Mouse (Mus musculus): ENCODE measurements around the gene Arhgef3. TPM values are rescaled to one million over a fixed set of nuclear protein-coding genes. Genes with fewer than 3 reads are reported as not detected.

The Arhgef3 gene
- polyA plus RNA-seq, 1 experiment: 17.0 TPM

GRCm38 (mm10) chr14:27105731-27106457 is 8.8 kb upstream of the Arhgef3 start:
- WGBS: 93% methylated on average over 12 of the region's 12 CpGs
- no peak for DNase-seq
- TF ChIP-seq POLR2A (IDR thresholded peaks at IDR 0.05; ENCODE audit: control insufficient read depth, extremely low read depth, insufficient read depth, low read length, poor library complexity) (no peak), CTCF (IDR thresholded peaks at IDR 0.05; ENCODE audit: borderline replicate concordance, control insufficient read depth, extremely low read depth, insufficient read depth, low read length, poor library complexity) (no peak)

DNA sequence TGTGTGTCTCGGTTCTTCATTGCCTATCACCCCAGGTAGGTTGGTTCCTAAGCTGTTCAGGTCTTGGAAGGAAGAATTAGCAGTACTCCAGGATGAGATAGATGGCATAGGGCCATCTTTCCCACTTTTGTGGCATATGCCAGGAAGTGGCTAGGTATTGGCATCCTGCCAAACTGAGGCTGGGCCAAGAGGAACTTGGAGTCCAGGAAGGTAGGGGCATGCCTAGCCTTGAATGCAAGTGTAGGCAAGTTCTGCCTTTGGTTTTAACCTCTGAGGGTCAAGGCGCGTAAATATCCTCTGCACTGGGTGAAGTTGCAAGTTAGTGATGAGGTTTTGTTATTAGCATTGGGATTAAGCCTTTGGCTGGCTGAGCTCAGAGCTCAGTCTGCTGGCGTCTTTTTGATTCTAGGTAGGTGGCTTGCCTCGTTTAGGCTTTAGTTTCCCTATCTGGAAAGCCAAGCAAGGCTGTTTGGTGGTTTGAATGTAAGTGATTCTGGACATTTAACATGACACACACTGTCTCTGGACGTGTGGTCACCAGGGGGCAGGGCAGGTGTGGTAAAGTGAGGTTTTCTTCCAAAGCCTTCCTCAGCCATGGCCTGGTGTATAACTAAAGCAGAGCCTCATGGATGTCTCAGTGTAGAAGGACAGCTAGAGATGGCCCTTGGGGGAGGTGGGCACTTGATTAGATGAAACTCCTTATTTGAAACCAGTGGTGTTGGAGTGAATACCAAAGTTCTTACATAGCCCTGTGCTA is 5.8 kb upstream of the Arhgef3 start:
- no peak for DNase-seq
- Histone ChIP-seq H3K27me3 (ENCODE audit: control insufficient read depth, insufficient read depth, low read length) (no peaks in the 10 kb centered on the region), H3K4me3 (ENCODE audit: control insufficient read depth, insufficient read depth, low read length) (no peak overlapping the region), H3K36me3 (ENCODE audit: control insufficient read depth, insufficient read depth, low read length) (no peaks in the 10 kb centered on the region), H3K4me1 (replicated peaks; ENCODE audit: control insufficient read depth, insufficient read depth, low read length) (no peaks in the 10 kb centered on the region), H3K27ac (ENCODE audit: control insufficient read depth, insufficient read depth, low read length) (no peak overlapping the region)
- no peak for TF ChIP-seq POLR2A (IDR thresholded peaks at IDR 0.05; ENCODE audit: control insufficient read depth, extremely low read depth, insufficient read depth, low read length, poor library complexity)
- TF ChIP-seq CTCF (IDR thresholded peaks at IDR 0.05; ENCODE audit: borderline replicate concordance, control insufficient read depth, extremely low read depth, insufficient read depth, low read length, poor library complexity): no peak
- WGBS: 63% methylated on average over 6 of the region's 6 CpGs

More at GRCm38 (mm10) chr14:27105731-27106457, 8.8 kb upstream of the Arhgef3 start:
- no peaks in the 10 kb centered on the region for H3K4me1 ChIP-seq (replicated peaks; ENCODE audit: control insufficient read depth, insufficient read depth, low read length)
- no peak overlapping the region for H3K4me3 ChIP-seq (ENCODE audit: control insufficient read depth, insufficient read depth, low read length)
- H3K27ac ChIP-seq (ENCODE audit: control insufficient read depth, insufficient read depth, low read length): no peak overlapping the region
- no peaks in the 10 kb centered on the region for H3K27me3 ChIP-seq (ENCODE audit: control insufficient read depth, insufficient read depth, low read length)
- no peaks in the 10 kb centered on the region for H3K36me3 ChIP-seq (ENCODE audit: control insufficient read depth, insufficient read depth, low read length)

- WGBS: 37% methylated on average over 11 of the region's 11 CpGs
- TF ChIP-seq CTCF (IDR thresholded peaks at IDR 0.05; ENCODE audit: borderline replicate concordance, control insufficient read depth, extremely low read depth, insufficient read depth, low read length, poor library complexity): no peak
- no peak for TF ChIP-seq POLR2A (IDR thresholded peaks at IDR 0.05; ENCODE audit: control insufficient read depth, extremely low read depth, insufficient read depth, low read length, poor library complexity)
- Histone ChIP-seq H3K4me3 (ENCODE audit: control insufficient read depth, insufficient read depth, low read length) (peak overlapping the region; percentile 56), H3K36me3 (ENCODE audit: control insufficient read depth, insufficient read depth, low read length) (no peaks in the 10 kb centered on the region), H3K27ac (ENCODE audit: control insufficient read depth, insufficient read depth, low read length) (no peak overlapping the region), H3K4me1 (replicated peaks; ENCODE audit: control insufficient read depth, insufficient read depth, low read length) (peaks cover 10% of the 10 kb centered on the region), H3K27me3 (ENCODE audit: control insufficient read depth, insufficient read depth, low read length) (no peaks in the 10 kb centered on the region; the same call in 1 of the 2 replicates)
- DNase-seq: no peak
These were observed 569 bp downstream of the Arhgef3 start for GRCm38 (mm10) chr14:27115275-27115660.

DNA sequence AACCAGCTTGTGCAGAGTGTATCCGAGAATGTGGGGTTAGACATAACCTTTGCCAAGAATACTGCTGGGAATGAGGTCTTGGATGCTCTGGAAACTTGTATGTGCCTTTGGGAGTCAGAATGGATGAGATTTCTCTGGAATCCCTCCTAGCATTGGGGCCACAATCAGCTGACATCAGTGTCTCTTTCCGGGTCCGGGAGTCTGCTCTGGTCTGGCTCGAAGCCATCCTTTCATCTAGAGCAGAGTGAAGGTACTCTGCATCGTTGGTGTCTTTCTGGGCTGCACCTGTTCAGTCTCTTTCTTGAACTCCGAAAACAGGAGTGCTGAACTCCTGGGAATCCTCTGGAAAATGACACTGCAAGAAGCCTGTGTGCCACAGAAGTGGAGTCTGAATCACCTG is 1.3 kb downstream of the Arhgef3 start:
- H3K4me3 ChIP-seq (ENCODE audit: control insufficient read depth, insufficient read depth, low read length): no peak overlapping the region
- no peak overlapping the region for H3K27ac ChIP-seq (ENCODE audit: control insufficient read depth, insufficient read depth, low read length)
- no peaks in the 10 kb centered on the region; the same call in 1 of the 2 replicates for H3K27me3 ChIP-seq (ENCODE audit: control insufficient read depth, insufficient read depth, low read length)
- WGBS: 73% methylated on average over 6 of the region's 6 CpGs
- DNase-seq: no peak
- H3K4me1 ChIP-seq (replicated peaks; ENCODE audit: control insufficient read depth, insufficient read depth, low read length): peaks cover 10% of the 10 kb centered on the region
- no peaks in the 10 kb centered on the region for H3K36me3 ChIP-seq (ENCODE audit: control insufficient read depth, insufficient read depth, low read length)
- no peak for TF ChIP-seq POLR2A (IDR thresholded peaks at IDR 0.05; ENCODE audit: control insufficient read depth, extremely low read depth, insufficient read depth, low read length, poor library complexity)
- no peak for TF ChIP-seq CTCF (IDR thresholded peaks at IDR 0.05; ENCODE audit: borderline replicate concordance, control insufficient read depth, extremely low read depth, insufficient read depth, low read length, poor library complexity)

DNA sequence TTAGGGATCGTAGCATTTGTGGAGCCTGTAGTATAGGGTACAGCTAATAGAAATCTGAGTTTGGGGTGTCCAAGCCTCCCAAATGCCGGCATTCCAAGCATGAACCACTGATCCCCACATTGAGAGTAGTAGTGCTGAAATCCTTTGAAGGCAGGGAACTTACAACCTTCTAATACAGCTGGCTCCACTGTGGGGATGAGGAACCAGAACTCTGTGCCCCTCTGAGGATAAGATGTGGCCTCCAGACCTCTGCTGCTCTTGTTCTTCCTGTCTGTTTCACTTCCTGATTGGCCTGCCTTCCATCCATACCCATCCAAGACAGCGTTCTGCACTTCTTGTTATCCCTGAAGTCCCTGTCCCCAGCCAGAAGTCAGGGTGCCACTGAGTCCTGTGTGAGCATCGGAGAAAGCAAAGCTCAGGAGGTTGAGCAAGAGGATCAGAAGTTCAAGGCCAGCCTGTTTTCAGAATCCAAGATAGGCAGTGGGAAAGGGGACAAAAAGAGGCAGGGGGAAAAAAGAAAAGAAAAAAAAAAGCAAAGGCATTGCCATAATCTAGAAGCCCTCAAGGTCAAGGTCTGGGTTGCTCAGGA is 2.0 kb downstream of the Arhgef3 start:
- H3K27me3 ChIP-seq (ENCODE audit: control insufficient read depth, insufficient read depth, low read length): no peaks in the 10 kb centered on the region; the same call in 1 of the 2 replicates
- WGBS: 77% methylated on average over 4 of the region's 4 CpGs

DNA sequence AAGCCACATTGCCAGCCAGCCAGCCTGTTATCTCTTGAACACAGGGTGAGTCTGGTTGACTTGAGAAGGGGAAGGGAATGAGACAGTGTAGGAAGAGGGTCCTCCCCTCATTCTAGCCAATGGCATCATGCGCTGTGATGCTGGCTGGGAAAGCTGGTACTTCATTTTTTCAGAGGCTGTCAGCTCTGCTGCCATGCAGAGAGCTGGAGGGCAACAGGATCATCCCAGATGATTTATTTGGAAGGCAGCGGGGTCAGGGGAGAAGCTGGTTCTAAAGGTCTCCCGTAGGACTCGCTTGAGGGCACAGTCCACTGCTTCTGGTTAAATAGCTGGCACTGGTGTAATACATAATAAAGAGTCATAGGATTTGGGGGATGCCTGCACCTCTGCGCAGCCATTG is 3.8 kb downstream of the Arhgef3 start:
- H3K36me3 ChIP-seq (ENCODE audit: control insufficient read depth, insufficient read depth, low read length): no peaks in the 10 kb centered on the region
- peaks cover 10% of the 10 kb centered on the region for H3K4me1 ChIP-seq (replicated peaks; ENCODE audit: control insufficient read depth, insufficient read depth, low read length)
- no peak overlapping the region for H3K27ac ChIP-seq (ENCODE audit: control insufficient read depth, insufficient read depth, low read length)
- no peak for DNase-seq
- H3K27me3 ChIP-seq (ENCODE audit: control insufficient read depth, insufficient read depth, low read length): no peaks in the 10 kb centered on the region; the same call in 1 of the 2 replicates
- WGBS: 93% methylated on average over 5 of the region's 5 CpGs
- no peak overlapping the region for H3K4me3 ChIP-seq (ENCODE audit: control insufficient read depth, insufficient read depth, low read length)
- TF ChIP-seq POLR2A (IDR thresholded peaks at IDR 0.05; ENCODE audit: control insufficient read depth, extremely low read depth, insufficient read depth, low read length, poor library complexity): no peak
- TF ChIP-seq CTCF (IDR thresholded peaks at IDR 0.05; ENCODE audit: borderline replicate concordance, control insufficient read depth, extremely low read depth, insufficient read depth, low read length, poor library complexity): no peak

More for the DNA sequence above, 2.0 kb downstream of the Arhgef3 start:
- Histone ChIP-seq H3K36me3 (ENCODE audit: control insufficient read depth, insufficient read depth, low read length) (no peaks in the 10 kb centered on the region), H3K27ac (ENCODE audit: control insufficient read depth, insufficient read depth, low read length) (no peak overlapping the region), H3K4me3 (ENCODE audit: control insufficient read depth, insufficient read depth, low read length) (no peak overlapping the region), H3K4me1 (replicated peaks; ENCODE audit: control insufficient read depth, insufficient read depth, low read length) (peaks cover 10% of the 10 kb centered on the region)
- no peak for TF ChIP-seq POLR2A (IDR thresholded peaks at IDR 0.05; ENCODE audit: control insufficient read depth, extremely low read depth, insufficient read depth, low read length, poor library complexity)
- no peak for TF ChIP-seq CTCF (IDR thresholded peaks at IDR 0.05; ENCODE audit: borderline replicate concordance, control insufficient read depth, extremely low read depth, insufficient read depth, low read length, poor library complexity)
- DNase-seq: no peak

Data from thymus, adult 2 months (tissue).